Mouse (Mus musculus): Measurements from ENCODE around the gene Trpc4ap. TPM values are rescaled to one million over a fixed set of nuclear protein-coding genes. Genes with fewer than 3 reads are reported as not detected.

Trpc4ap gene
- polyA plus RNA-seq, 1 experiment from 2014 or later, result 152 TPM

- no peak overlapping the region for H3K4me3 ChIP-seq (ENCODE audit: low read depth, low read length)
- no peaks in the 10 kb centered on the region for H3K27me3 ChIP-seq (ENCODE audit: control insufficient read depth, insufficient read depth, low read depth, low read length)
- no peak overlapping the region for H3K9ac ChIP-seq (ENCODE audit: low read depth, low read length)
- H3K9me3 ChIP-seq (replicated peaks; ENCODE audit: control insufficient read depth, low read length, poor library complexity, severe bottlenecking), result no peaks in the 10 kb centered on the region
- no peak overlapping the region for H3K4me2 ChIP-seq (ENCODE audit: low read length)
- 72% methylated on average over 7 of the region's 7 CpGs for WGBS
- ATAC-seq, result no peak
- H3K27ac ChIP-seq (ENCODE audit: low read length), result no peak overlapping the region
- H3K36me3 ChIP-seq (ENCODE audit: control insufficient read depth, insufficient read depth, low read length), result peaks cover 9% of the 10 kb centered on the region; the same call in 1 of the 2 replicates
- no peaks in the 10 kb centered on the region for H3K4me1 ChIP-seq (ENCODE audit: control insufficient read depth, insufficient read depth, low read length)
These were observed 4.7 kb upstream of the Trpc4ap start for GRCm38 (mm10) chr2:155696851-155697250.

DNA sequence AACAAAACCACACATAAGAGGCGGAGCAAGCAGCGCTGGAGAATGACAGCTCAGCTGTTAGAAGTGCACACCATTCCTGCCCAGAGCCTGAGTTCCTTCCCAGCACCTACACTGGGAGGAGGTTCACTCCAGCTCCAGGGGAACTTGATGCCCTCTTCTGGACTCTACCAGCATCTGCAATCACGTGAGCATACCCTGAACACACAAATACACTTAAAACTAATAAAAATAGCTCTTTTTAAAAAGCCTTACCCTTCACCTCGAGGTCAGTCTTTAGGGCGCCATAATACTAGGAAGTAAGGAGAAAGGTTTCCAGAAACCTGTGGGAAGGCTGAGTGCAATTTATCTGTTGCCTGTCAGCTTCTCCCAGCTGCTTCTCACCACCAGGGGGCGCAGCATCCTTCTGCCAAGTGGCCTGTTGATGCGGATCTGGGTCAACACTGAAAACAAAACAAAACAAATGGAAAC, 3.9 kb upstream of the Trpc4ap start:
- no peaks in the 10 kb centered on the region for H3K27me3 ChIP-seq (ENCODE audit: control insufficient read depth, insufficient read depth, low read depth, low read length)
- no peak overlapping the region for H3K4me3 ChIP-seq (ENCODE audit: low read depth, low read length)
- no peak overlapping the region for H3K4me2 ChIP-seq (ENCODE audit: low read length)
- no peaks in the 10 kb centered on the region for H3K9me3 ChIP-seq (replicated peaks; ENCODE audit: control insufficient read depth, low read length, poor library complexity, severe bottlenecking)
- no peak overlapping the region for H3K27ac ChIP-seq (ENCODE audit: low read length)
- peaks cover 3% of the 10 kb centered on the region for H3K4me1 ChIP-seq (ENCODE audit: control insufficient read depth, insufficient read depth, low read length)
- peaks cover 3% of the 10 kb centered on the region; the same call in 1 of the 2 replicates for H3K36me3 ChIP-seq (ENCODE audit: control insufficient read depth, insufficient read depth, low read length)
- no peak overlapping the region for H3K9ac ChIP-seq (ENCODE audit: low read depth, low read length)
- WGBS, result 14% methylated on average over 7 of the region's 7 CpGs
- no peak for ATAC-seq

DNA sequence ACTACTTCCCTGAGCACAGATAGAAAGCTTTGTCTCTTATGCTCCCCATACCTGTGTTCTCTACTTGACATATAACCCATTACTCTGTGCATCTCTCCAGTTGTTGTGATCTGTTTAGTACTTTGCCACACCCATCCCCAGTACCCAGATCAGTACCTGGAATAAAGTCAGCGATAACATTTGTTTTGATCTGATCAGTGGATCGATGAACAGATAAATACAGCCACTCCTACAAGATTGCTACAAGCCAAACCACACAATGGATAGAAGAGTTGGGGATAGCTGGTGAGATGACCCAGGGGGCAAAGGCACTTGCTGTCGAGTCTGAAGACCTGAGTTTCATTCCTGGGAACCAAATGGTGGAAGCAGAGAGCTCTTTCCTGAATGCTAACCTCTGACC, 3.1 kb upstream of the Trpc4ap start:
- no peak for ATAC-seq
- 72% methylated on average over 3 of the region's 3 CpGs for WGBS

DNA sequence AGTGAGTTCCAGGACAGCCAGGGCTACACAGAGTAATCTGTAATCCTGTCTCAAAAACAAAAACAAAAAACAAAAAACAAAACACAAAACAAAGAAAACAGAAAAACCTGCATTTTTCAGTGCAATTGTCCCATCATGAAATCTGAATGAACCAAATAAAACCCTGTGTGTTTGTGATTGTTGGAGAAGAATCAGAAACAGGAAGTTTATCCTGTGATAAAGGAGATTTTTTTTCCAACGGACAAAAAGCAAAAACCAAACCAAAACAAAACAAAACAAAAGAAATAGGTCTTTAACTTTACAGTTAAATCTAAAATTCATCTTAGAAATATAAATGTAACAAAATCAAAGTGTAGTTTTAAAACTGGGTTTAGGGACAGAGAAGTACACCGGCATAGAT, 2.4 kb upstream of the Trpc4ap start:
- no peak overlapping the region for H3K4me3 ChIP-seq (ENCODE audit: low read depth, low read length)

More for the DNA sequence above, 3.1 kb upstream of the Trpc4ap start:
- H3K9me3 ChIP-seq (replicated peaks; ENCODE audit: control insufficient read depth, low read length, poor library complexity, severe bottlenecking), result no peaks in the 10 kb centered on the region
- H3K9ac ChIP-seq (ENCODE audit: low read depth, low read length), result no peak overlapping the region
- no peaks in the 10 kb centered on the region for H3K36me3 ChIP-seq (ENCODE audit: control insufficient read depth, insufficient read depth, low read length)
- H3K4me2 ChIP-seq (ENCODE audit: low read length), result no peak overlapping the region
- H3K4me1 ChIP-seq (ENCODE audit: control insufficient read depth, insufficient read depth, low read length), result peaks cover 11% of the 10 kb centered on the region
- H3K4me3 ChIP-seq (ENCODE audit: low read depth, low read length), result no peak overlapping the region
- H3K27me3 ChIP-seq (ENCODE audit: control insufficient read depth, insufficient read depth, low read depth, low read length), result no peaks in the 10 kb centered on the region
- no peak overlapping the region for H3K27ac ChIP-seq (ENCODE audit: low read length)

GRCm38 (mm10) chr2:155693136-155693535, 952 bp upstream of the Trpc4ap start:
- Histone ChIP-seq H3K27ac (ENCODE audit: low read length) (no peak overlapping the region), H3K9ac (ENCODE audit: low read depth, low read length) (no peak overlapping the region), H3K4me1 (ENCODE audit: control insufficient read depth, insufficient read depth, low read length) (peaks cover 14% of the 10 kb centered on the region), H3K27me3 (ENCODE audit: control insufficient read depth, insufficient read depth, low read depth, low read length) (no peaks in the 10 kb centered on the region), H3K4me2 (ENCODE audit: low read length) (no peak overlapping the region), H3K9me3 (replicated peaks; ENCODE audit: control insufficient read depth, low read length, poor library complexity, severe bottlenecking) (no peaks in the 10 kb centered on the region), H3K4me3 (ENCODE audit: low read depth, low read length) (no peak overlapping the region), H3K36me3 (ENCODE audit: control insufficient read depth, insufficient read depth, low read length) (no peaks in the 10 kb centered on the region)
- WGBS, result 81% methylated on average over 4 of the region's 4 CpGs
- no peak for ATAC-seq

More for the DNA sequence above, 2.4 kb upstream of the Trpc4ap start:
- Histone ChIP-seq H3K9ac (ENCODE audit: low read depth, low read length) (no peak overlapping the region), H3K4me2 (ENCODE audit: low read length) (no peak overlapping the region), H3K9me3 (replicated peaks; ENCODE audit: control insufficient read depth, low read length, poor library complexity, severe bottlenecking) (no peaks in the 10 kb centered on the region), H3K27me3 (ENCODE audit: control insufficient read depth, insufficient read depth, low read depth, low read length) (no peaks in the 10 kb centered on the region), H3K4me1 (ENCODE audit: control insufficient read depth, insufficient read depth, low read length) (peaks cover 14% of the 10 kb centered on the region), H3K36me3 (ENCODE audit: control insufficient read depth, insufficient read depth, low read length) (no peaks in the 10 kb centered on the region), H3K27ac (ENCODE audit: low read length) (no peak overlapping the region)
- 74% methylated on average over 2 of the region's 2 CpGs for WGBS
- no peak for ATAC-seq

DNA sequence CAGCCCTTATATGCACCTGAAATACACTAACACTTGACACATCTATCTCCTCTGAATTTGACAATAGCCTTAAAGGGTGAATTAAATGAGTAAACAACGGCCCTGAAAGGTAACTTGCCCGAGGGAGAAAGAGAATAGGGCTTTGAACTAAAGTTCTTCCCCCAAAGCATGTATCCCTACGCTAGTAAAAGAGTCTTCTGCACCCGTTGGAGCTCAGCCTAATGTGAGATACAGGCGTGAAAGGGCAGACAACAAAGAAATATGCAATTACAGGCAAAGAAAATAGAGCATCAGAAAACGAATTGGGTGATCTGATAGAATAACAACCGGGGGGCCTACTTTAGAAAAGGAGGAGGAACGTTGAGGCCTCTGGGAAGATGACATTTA, 855 bp downstream of the Trpc4ap start:
- Histone ChIP-seq H3K4me2 (ENCODE audit: low read length) (peak overlapping the region; percentile 94), H3K9ac (ENCODE audit: low read depth, low read length) (peak overlapping the region; percentile 97), H3K36me3 (ENCODE audit: control insufficient read depth, insufficient read depth, low read length) (no peaks in the 10 kb centered on the region), H3K4me3 (ENCODE audit: low read depth, low read length) (peak overlapping the region; percentile 97), H3K27me3 (ENCODE audit: control insufficient read depth, insufficient read depth, low read depth, low read length) (no peaks in the 10 kb centered on the region), H3K4me1 (ENCODE audit: control insufficient read depth, insufficient read depth, low read length) (peaks cover 14% of the 10 kb centered on the region), H3K9me3 (replicated peaks; ENCODE audit: control insufficient read depth, low read length, poor library complexity, severe bottlenecking) (no peaks in the 10 kb centered on the region), H3K27ac (ENCODE audit: low read length) (peak overlapping the region; percentile 94)
- no peak for ATAC-seq
- WGBS, result 2% methylated on average over 8 of the region's 8 CpGs

GRCm38 (mm10) chr2:155689211-155689610, 3.0 kb downstream of the Trpc4ap start:
- 91% methylated on average over 4 of the region's 4 CpGs for WGBS
- no peak overlapping the region for H3K4me3 ChIP-seq (ENCODE audit: low read depth, low read length)
- H3K4me1 ChIP-seq (ENCODE audit: control insufficient read depth, insufficient read depth, low read length), result peaks cover 14% of the 10 kb centered on the region
- no peak overlapping the region for H3K4me2 ChIP-seq (ENCODE audit: low read length)
- H3K9ac ChIP-seq (ENCODE audit: low read depth, low read length), result no peak overlapping the region
- no peaks in the 10 kb centered on the region for H3K9me3 ChIP-seq (replicated peaks; ENCODE audit: control insufficient read depth, low read length, poor library complexity, severe bottlenecking)
- no peak for ATAC-seq
- no peaks in the 10 kb centered on the region for H3K36me3 ChIP-seq (ENCODE audit: control insufficient read depth, insufficient read depth, low read length)
- no peaks in the 10 kb centered on the region for H3K27me3 ChIP-seq (ENCODE audit: control insufficient read depth, insufficient read depth, low read depth, low read length)
- no peak overlapping the region for H3K27ac ChIP-seq (ENCODE audit: low read length)

DNA sequence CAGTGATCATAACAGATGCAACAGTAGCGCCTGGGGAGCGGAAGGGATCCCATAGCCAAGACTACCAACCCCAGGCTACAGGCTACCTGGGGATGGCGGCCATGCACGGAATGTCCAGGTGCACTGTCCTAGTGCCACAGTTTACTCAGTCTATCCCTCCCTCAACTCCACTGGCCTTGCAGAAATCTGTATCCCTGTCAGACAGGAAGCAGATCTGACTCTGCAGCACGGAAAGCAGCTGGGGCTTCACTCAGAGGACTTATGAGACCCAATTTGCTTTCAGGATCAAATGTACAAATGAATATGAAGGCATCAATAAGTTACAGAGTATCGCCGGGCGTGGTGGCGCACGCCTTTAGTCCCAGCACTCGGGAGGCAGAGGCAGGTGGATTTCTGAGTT, 4.4 kb downstream of the Trpc4ap start:
- H3K36me3 ChIP-seq (ENCODE audit: control insufficient read depth, insufficient read depth, low read length), result no peaks in the 10 kb centered on the region
- no peak overlapping the region for H3K27ac ChIP-seq (ENCODE audit: low read length)
- no peak overlapping the region for H3K9ac ChIP-seq (ENCODE audit: low read depth, low read length)
- peaks cover 14% of the 10 kb centered on the region for H3K4me1 ChIP-seq (ENCODE audit: control insufficient read depth, insufficient read depth, low read length)
- H3K27me3 ChIP-seq (ENCODE audit: control insufficient read depth, insufficient read depth, low read depth, low read length), result no peaks in the 10 kb centered on the region
- ATAC-seq, result no peak
- no peak overlapping the region for H3K4me3 ChIP-seq (ENCODE audit: low read depth, low read length)
- 94% methylated on average over 11 of the region's 11 CpGs for WGBS
- no peaks in the 10 kb centered on the region for H3K9me3 ChIP-seq (replicated peaks; ENCODE audit: control insufficient read depth, low read length, poor library complexity, severe bottlenecking)
- no peak overlapping the region for H3K4me2 ChIP-seq (ENCODE audit: low read length)

DNA sequence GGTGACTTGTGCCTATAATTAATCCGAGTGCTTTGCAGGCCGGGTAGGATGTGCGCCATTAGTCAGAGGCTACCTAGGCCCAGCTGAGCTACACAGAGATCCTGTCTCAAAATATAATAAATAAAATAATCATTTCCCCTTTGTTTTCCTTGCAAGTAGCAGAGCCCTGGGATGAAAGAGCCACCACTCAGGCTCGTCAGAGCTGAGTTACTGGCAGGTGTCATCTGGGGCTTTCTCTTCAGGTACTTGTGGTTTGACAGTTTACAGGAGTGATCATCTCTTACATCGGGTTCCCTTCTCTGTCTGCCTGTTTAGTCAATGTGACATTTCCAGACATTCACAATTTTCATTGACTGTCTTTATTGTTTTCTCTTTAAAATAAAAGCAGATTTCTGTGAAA, 5.6 kb downstream of the Trpc4ap start:
- H3K4me3 ChIP-seq (ENCODE audit: low read depth, low read length), result no peak overlapping the region
- no peak overlapping the region for H3K9ac ChIP-seq (ENCODE audit: low read depth, low read length)
- no peaks in the 10 kb centered on the region for H3K9me3 ChIP-seq (replicated peaks; ENCODE audit: control insufficient read depth, low read length, poor library complexity, severe bottlenecking)
- no peaks in the 10 kb centered on the region for H3K27me3 ChIP-seq (ENCODE audit: control insufficient read depth, insufficient read depth, low read depth, low read length)
- H3K4me2 ChIP-seq (ENCODE audit: low read length), result no peak overlapping the region
- no peak for ATAC-seq
- peaks cover 14% of the 10 kb centered on the region for H3K4me1 ChIP-seq (ENCODE audit: control insufficient read depth, insufficient read depth, low read length)
- H3K36me3 ChIP-seq (ENCODE audit: control insufficient read depth, insufficient read depth, low read length), result no peaks in the 10 kb centered on the region
- 84% methylated on average over 5 of the region's 5 CpGs for WGBS
- no peak overlapping the region for H3K27ac ChIP-seq (ENCODE audit: low read length)

Measured in midbrain, embryonic 16.5 days (tissue).